Mouse (Mus musculus) testis, postnatal 10 days (tissue): Measurements from ENCODE around the gene Mob4.
A peak's percentile ranks its signal among the peaks of the same experiment; 100 is the strongest.

Experiments
- DNase-seq: peaks from one replicate; pipeline ENCODE4 v3.0.0; 2021; ENCODE audit warnings: low spot score

Gene Mob4

GRCm38 (mm10) chr1:55185718-55186117 is 54.7 kb downstream of the Mob4 start:
- no peak for DNase-seq

- no peak for DNase-seq
Observed at GRCm38 (mm10) chr1:55186592-55187210, 55.7 kb downstream of the Mob4 start.

GRCm38 (mm10) chr1:55192015-55192414 is 61.0 kb downstream of the Mob4 start:
- DNase-seq, result no peak

- peak; percentile 68 for DNase-seq
Observed at GRCm38 (mm10) chr1:55192824-55193223, 61.8 kb downstream of the Mob4 start.

GRCm38 (mm10) chr1:55193316-55193715 is 62.3 kb downstream of the Mob4 start:
- peak; percentile 61 for DNase-seq

- no peak for DNase-seq
Observed at GRCm38 (mm10) chr1:55194064-55194915, 63.3 kb downstream of the Mob4 start.

- no peak for DNase-seq
Observed at GRCm38 (mm10) chr1:55195021-55195420, 64.0 kb downstream of the Mob4 start.

GRCm38 (mm10) chr1:55196327-55197003 is 65.4 kb downstream of the Mob4 start:
- DNase-seq, result no peak

- no peak for DNase-seq
Observed at GRCm38 (mm10) chr1:55198719-55199118, 67.7 kb downstream of the Mob4 start.

GRCm38 (mm10) chr1:55201850-55202752 is 71.1 kb downstream of the Mob4 start:
- peak; percentile 60 for DNase-seq
